Mouse (Mus musculus) heart, postnatal 4 days (tissue): ENCODE data around the gene Cyp24a1. TPM values are rescaled to one million over a fixed set of nuclear protein-coding genes. Genes with fewer than 3 reads are reported as not detected.
"Not testable (repeated sequence)": the region's sequence is repeated elsewhere in the genome, so short reads cannot be mapped to it uniquely, and the experiment has no call there.

Experiments used
- DNase-seq: peaks from one replicate; pipeline ENCODE4 v3.0.0; 2021
- total RNA-seq, 2 experiments: library from RNA; stranded (reverse); gene quantifications; 2 replicates each; pipeline ENCODE4 v1.2.3; 2021

Gene Cyp24a1
- total RNA-seq, 2 experiments from 2014 or later = not detected

DNA sequence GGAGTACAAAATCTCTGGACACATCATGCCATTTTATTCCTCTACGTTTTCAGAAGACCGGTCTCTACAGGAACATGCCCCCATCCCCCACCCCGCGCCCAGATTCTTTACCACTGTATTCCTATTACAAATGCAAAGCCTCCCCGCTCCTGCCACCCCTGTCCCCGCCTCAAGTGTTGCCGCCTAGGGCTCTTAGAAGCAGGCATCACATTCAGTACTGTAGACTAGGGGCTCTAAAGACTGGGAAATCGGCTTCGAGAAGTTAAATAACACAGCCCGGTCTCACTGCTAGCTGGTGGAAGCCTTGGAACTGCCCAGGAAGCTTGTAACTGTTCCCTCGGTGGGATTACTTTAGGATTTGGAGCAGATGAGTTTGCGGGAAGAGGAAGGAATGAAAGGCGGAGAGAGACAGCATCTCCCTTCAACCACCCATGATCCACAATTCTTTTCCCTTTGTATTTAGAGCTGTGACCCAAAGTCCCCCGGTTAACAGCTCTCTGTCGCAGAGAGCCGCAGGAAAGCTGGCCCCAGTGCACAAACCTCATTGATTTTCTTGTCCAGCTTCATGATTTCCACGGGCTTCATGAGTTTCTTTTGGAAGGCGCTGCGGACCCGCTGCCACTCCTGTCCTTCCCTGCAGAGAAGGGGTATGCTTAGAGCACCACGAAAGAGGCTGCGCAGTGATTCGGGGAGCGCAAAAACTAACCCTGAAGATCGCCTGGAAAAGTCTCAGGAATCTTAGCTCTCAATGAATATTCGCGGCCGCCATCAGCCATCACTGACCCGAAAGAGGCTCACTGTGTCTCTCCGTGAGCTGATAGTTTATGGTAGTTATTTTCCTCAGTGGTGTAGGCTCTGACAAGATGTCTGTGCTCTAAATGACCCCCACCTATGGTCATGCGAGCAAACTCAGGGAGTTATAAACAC lies 1.9 kb downstream of the Cyp24a1 start:
- no peak for DNase-seq

- DNase-seq = no peak
These were observed 8.9 kb downstream of the Cyp24a1 start for GRCm38 (mm10) chr2:170487890-170488502.

DNA sequence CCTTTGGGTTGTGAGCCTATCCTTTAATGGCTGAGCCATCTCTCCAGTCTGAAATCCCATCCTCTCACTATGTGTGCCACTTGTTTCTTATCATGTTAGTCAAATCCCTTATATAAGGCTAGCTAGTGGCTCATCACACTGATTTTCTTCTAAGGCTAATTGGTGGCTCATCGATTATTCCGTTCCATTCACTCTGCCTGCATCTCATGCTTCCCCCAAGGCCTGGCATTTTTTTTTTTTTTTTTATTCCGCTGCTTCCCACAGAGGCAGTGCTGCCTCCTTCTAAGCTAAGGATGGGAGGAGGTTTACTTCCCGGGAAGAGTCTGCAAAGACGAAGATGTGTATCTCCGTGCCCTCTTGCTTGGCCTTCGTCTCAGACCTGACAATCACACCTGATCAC lies 9.7 kb downstream of the Cyp24a1 start:
- no peak for DNase-seq

DNA sequence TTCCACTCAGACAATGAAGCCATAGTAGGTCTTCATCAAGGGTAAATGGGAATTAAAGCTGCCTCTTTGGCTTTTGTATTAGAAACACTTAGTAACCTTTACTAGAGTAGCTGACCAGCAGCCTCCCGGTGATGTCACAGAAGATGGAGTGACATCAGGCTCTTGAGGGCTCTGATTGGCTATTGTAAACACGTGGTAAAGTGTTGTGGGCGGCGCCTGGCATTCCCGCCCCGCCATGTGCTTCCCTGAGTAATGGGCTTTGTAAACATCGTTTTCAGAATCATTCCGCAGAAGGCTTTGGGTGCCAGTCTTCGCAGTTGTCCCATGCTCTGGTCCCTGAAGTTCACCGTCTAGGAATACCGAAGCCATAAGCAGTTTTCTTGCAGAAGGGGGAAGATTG lies 13.0 kb downstream of the Cyp24a1 start:
- no peak for DNase-seq

DNA sequence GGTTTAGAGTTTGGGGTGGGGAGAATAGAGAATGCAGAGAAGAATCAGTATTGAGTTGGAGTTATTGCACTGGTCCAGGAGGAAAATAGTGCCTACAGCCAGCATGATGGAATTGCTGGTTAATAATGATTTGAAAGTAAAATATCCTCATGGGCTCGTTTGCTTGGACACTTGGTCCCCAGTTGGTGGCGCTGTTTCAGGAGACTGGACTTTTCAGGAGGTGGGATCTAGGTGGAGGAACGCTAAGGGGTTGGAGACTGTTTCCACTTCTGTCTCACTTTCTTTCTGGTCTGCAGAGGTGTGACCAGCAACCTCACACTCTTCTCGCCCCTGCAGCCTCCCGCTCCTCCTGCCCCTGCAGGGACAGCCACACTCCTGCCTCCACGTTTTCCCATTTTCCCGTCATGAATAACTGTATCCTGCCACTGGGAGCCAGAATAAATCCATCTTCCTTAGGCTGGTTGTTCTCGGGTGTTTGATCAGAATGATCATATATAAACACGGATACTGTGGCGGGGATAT lies 14.9 kb downstream of the Cyp24a1 start:
- DNase-seq = no peak

DNA sequence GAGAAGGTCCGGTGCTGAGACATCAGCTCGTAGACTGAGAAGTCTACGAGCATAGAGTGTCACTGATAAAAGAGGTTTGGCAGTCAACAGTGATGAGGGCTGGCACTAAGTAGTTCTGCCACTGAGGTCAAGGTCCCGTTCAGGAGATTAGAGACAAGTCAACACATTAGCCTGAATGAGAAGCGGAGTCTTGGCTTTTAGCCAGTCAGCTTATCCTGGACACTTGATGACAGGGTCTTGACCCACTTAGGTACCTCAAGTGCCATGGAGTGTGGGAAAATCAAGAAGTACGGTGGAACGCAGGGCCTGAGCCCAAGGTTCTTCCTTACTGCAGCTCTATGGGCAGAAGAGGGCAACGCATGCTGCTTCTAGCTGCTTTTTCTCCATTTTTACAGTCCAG lies 20.3 kb downstream of the Cyp24a1 start:
- DNase-seq = peak; percentile 8

DNA sequence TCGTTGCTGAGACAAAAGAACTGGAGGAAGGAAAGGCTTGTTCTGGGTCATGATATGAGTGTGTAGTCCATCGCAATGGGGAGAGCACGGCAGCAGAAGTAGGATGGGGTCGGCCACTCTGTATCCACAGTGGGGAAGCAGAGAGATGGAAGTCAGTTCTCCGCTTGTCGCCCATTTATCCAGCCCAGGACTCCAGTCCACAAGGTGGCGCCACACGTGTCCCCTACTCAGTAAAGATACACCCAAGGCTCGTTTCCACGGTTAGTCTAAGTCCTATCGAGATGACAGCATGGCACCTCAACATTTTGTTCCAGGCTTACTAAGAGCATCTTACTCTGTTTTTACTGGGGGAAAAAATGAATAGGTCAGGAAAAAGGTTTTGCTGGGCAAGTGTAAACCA lies 20.7 kb downstream of the Cyp24a1 start:
- peak; percentile 53 for DNase-seq

DNA sequence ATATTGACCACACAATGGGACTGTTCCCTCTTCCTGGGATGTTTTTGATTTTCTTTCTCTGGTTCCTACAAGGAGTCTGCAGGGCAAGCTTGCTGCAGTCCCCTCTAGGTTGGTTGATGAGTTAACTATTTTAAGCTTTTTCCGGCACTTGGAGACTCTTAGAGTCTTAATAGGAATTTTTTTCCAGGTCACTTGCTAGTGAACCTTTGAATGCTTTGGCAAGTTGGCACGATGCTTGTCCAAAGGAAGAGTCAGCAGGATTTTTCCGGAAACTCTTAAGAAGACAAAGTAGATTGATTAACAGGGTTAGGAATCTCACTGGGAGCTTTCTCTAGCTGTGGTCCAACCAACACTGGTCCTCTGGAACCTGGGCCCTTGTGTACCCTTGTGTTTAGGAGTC lies 21.8 kb downstream of the Cyp24a1 start:
- DNase-seq = no peak

- no peak for DNase-seq
These were observed 22.8 kb downstream of the Cyp24a1 start for GRCm38 (mm10) chr2:170474125-170474524.

GRCm38 (mm10) chr2:170470591-170470990 lies 26.4 kb downstream of the Cyp24a1 start:
- no peak for DNase-seq

DNA sequence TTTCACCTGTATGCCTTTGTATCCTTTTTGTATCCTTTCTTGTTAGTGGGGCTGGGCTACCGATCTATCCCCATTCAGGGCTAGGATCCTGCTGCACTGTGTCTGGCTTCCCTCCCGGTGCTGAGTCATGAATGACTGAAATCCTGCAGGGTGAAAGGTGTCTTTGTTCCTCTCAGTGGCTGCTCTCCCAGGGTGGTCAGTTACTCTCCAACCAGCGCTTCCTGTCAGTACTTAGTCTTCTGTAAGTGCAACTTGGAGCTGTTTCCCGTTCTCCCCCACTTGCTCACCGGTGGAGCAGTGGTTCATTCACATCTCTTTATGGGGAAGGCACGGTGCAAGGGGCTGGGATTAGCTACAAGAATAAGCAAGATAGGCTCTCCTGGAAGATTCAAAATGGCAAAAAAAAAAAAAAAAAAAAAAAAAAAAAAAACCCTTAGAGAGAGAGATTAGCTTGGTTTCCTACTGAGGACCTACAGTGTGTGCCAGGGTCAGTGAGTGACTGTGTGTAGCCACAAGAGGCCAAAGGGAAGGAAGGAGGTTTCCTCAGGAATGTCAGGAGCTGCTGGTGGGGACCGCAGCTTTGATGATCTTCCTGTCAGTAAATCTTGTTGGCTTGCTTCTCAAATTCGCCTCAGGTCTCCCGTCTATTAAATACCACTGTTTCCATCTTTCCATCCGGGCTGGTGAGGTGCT lies 27.2 kb downstream of the Cyp24a1 start:
- peak; percentile 49 for DNase-seq

- peak; percentile 50 for DNase-seq
These were observed 28.9 kb downstream of the Cyp24a1 start for GRCm38 (mm10) chr2:170468009-170468408.

DNA sequence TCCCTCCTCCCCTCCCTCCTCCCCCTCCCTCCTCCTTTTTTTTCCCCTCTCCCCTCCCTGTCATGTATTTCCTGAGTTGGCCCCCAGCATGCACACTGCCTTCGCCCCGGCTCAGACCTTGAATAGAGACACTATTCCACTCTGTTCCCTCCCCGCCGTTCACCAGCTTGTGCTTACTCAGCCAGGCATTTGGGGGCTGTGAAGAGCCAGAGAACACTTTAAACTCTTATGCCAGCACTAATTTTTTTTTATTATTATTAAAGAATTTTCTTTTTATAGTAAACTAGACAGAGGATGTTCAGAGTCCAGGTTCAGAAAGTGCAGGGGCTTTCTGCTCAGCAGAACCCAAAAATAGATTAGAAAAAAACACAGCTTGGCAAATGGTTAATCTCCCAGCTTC lies 32.1 kb downstream of the Cyp24a1 start:
- no peak for DNase-seq

GRCm38 (mm10) chr2:170461652-170462051 lies 35.3 kb downstream of the Cyp24a1 start:
- no peak for DNase-seq

DNA sequence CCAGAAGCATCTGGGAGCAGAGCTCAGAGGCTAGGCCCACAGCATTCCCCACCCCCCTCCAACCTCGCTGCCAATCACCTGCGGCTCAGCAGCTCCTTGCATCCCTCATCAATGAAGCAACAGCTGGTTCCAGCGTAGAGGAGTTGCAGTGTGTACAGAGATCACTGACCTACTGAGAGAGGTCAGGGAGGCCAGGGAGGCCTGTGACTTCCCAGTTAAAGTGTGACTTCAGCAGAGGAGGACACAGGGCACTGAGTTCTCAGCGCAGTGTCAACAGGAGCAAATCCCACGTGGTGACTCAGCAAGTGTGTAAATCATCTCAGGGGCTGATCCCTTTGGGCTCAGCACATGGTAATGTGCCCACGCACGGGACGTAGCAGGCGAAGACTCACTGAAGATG lies 37.1 kb downstream of the Cyp24a1 start:
- no peak for DNase-seq

DNA sequence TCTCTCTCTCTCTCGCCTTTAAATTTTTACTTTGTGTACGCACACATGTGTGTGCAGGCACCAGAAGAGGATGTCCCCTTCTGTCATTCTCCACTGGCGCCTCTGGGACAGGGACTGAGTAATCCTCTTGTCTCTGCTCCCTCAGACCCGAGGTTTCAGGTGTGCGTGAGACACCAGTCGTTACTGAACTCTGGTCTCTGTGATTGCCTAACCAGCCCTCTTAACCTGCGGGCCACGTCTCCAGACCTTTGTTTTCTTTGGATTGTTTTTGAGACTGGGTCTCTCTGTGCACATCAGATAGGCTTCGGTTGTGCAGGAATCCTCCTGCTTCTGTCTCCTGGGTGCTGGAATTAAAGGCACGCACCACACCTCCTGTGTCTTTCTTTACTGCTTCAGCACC lies 37.8 kb downstream of the Cyp24a1 start:
- no peak for DNase-seq

GRCm38 (mm10) chr2:170453809-170454208 lies 43.1 kb downstream of the Cyp24a1 start:
- DNase-seq = not testable (repeated sequence)

DNA sequence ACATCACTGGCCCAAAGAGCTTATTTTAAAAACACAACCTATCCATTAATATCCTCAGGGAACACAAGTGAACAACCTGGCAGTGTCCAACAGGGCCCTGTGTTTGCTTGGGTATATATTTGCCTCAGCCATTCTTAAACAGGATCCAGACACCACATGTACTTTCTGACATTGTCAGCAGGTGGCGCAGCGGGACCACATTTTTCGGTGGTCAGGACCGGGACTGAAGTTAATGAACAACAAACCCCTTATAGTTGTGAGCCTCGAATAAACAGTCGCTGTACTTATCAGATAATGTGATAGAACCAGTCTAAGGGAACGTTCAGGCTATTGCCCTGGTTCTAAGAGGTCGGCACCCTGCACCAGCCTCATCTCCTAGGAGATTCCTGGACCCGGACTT lies 46.0 kb downstream of the Cyp24a1 start:
- DNase-seq = peak; percentile 88

DNA sequence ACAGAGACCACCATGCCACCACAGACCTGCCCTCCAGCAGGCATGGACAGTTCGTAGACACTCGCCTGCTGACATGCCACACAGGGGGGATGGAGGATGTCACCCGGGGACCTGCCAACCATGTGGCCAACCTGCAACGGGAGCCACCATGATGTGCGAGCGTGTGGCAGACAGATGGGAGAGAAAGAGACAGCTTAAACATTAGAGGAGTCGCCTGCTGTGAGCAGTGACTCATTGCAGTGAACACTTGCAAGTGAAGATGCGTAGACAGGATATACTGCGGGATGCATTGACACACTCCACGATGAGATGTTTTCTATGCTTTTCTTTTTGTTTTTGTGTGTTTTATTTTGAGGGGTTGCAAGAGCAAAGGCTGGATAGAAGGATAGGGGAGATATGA lies 49.3 kb downstream of the Cyp24a1 start:
- no peak for DNase-seq

GRCm38 (mm10) chr2:170446843-170447383 lies 50.0 kb downstream of the Cyp24a1 start:
- no peak for DNase-seq

DNA sequence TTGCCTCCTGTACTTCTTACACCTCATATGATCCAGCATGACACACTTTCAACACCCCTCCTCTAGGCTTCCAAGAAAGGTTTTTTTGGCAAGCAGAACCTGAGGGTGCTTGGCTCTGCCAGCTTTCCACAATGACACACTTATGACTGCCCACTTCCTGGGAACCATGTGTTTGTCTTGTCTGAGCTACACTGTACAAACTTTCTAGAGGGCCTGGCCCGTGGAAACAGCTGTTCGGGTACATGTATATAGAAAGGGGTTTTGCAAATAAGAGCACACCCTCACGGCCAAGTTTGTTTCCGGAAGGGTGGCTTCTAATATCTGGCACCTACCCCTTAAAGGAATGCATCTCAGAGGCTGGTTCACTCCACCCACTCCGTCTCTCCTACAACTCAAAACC lies 51.1 kb downstream of the Cyp24a1 start:
- DNase-seq = no peak

DNA sequence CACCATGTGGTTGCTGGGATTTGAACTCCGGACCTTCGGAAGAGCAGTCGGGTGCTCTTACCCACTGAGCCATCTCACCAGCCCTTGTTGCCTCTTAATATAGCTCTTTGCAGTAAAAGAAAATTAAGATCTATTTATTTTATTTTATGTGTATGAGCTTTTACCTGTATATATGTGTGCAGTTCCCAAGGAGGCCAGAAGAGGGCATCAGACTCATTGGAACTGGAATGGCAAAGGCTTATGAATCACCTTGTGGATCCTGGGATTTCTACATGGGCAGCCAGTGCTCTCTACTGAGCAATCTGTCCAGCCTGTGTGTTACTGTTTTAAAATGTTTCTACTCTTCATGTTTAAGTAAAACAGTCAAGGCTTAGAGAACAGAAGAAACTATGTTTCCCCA lies 54.4 kb downstream of the Cyp24a1 start:
- DNase-seq = peak; percentile 25

DNA sequence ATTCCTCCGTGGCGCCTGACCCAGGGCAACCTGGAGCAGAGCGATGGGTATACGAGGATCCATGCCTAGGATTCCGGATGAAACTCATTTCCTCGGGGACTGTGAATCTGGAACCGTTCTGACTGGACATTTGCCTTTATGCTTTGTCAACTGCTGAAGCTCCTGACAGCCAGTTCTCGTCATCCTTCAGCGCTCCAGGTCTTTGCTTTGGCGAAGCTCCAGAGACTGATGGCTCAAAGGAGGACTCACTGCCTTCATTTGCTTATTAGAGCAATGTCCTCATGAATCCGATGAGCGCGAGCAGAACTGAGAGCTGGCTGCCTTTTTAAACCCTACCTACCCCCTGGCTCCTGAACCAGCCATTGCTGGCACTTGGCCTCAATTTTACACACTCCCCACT lies 58.2 kb downstream of the Cyp24a1 start:
- no peak for DNase-seq
